Mouse (Mus musculus): Measurements from ENCODE around the gene Rhox4d. TPM values are rescaled to one million over a fixed set of nuclear protein-coding genes. Genes with fewer than 3 reads are reported as not detected.
"Not testable (repeated sequence)": the region's sequence is repeated elsewhere in the genome, so short reads cannot be mapped to it uniquely, and the experiment has no call there.

Rhox4d gene
- not detected in 2 replicates for polyA plus RNA-seq (2011; ENCODE audit: insufficient read depth, insufficient read length, low read depth, missing spikeins)

DNA sequence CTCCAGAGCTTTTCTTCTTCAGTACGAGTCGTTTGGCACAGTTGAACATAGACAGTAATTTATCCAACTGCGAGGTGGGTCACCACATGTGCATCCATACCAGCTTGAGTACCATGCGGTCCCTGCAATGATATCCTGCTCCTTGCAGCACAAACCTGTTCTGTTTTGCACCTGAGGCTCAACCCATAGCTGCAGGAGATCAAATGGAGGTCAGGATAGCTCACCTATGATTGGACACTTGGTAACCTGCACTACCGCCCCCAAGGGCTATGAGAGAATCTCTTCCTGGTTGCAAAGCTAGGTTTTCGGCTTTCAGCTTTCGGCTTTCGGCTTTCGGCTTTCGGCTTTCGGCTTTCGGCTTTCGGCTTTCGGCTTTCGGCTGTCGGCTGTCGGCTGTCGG, at the start of gene Rhox4d:
Gene Rhox4d (plus strand): TSS at position 301 of the 400 bp plus-strand sequence.
- H3K4me1 ChIP-seq (ENCODE audit: control insufficient read depth, insufficient read depth, low read length); H3K36me3 ChIP-seq (ENCODE audit: control insufficient read depth, insufficient read depth, low read length, poor library complexity, severe bottlenecking); H3K27ac ChIP-seq (ENCODE audit: insufficient read depth, low read length); H3K9me3 ChIP-seq (replicated peaks; ENCODE audit: control insufficient read depth, insufficient read depth, low read length, poor library complexity, severe bottlenecking); H3K27me3 ChIP-seq (ENCODE audit: control insufficient read depth, insufficient read depth, low read length, poor library complexity, severe bottlenecking); H3K9ac ChIP-seq (ENCODE audit: low read depth, poor library complexity, severe bottlenecking); H3K4me3 ChIP-seq (ENCODE audit: low read depth, low read length): not testable (repeated sequence)

DNA sequence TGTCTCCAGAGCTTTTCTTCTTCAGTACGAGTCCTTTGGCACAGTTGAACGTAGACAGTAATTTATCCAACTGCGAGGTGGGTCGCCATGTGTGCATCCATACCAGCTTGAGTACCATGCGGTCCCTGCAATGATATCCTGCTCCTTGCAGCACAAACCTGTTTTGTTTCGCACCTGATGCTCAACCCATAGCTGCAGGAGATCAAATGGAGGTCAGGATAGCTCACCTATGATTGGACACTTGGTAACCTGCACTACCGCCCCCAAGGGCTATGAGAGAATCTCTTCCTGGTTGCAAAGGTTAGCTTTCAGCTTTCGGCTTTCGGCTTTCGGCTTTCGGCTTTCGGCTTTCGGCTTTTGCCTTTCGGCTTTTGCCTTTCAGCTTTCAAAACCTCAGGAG, 34.1 kb upstream of the Rhox4d start, which contains the start of gene Rhox4c:
Gene Rhox4c (plus strand): TSS at position 301 of the 400 bp plus-strand sequence.
- H3K36me3 ChIP-seq (ENCODE audit: control insufficient read depth, insufficient read depth, low read length, poor library complexity, severe bottlenecking); H3K9ac ChIP-seq (ENCODE audit: low read depth, poor library complexity, severe bottlenecking); H3K9me3 ChIP-seq (replicated peaks; ENCODE audit: control insufficient read depth, insufficient read depth, low read length, poor library complexity, severe bottlenecking); H3K27me3 ChIP-seq (ENCODE audit: control insufficient read depth, insufficient read depth, low read length, poor library complexity, severe bottlenecking); H3K27ac ChIP-seq (ENCODE audit: insufficient read depth, low read length); H3K4me1 ChIP-seq (ENCODE audit: control insufficient read depth, insufficient read depth, low read length); H3K4me3 ChIP-seq (ENCODE audit: low read depth, low read length): not testable (repeated sequence)

DNA sequence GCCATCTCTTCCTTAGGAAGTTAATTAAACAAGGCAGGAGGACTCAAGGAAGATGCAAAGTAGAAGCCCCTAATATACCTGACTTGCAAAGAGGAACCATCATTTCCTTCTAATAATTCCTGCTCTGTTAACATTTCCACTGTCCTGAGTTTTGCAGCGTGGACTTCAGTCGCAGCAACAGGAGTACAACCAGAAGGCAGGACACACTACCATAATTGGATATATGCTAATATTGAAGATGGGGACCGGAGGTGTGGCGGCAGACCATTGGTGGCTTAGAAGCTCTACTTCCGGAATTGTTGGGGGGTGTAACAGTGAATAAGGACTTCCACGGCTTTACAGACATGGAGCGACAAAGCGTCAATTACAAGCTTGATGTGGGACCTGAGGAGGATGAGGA, 16.0 kb downstream of the Rhox4d start, which contains the start of gene Rhox2e:
Gene Rhox2e (plus strand): TSS at position 301 of the 400 bp plus-strand sequence.
- not testable (repeated sequence) for H3K36me3 ChIP-seq (ENCODE audit: control insufficient read depth, insufficient read depth, low read length, poor library complexity, severe bottlenecking); H3K4me1 ChIP-seq (ENCODE audit: control insufficient read depth, insufficient read depth, low read length); H3K9ac ChIP-seq (ENCODE audit: low read depth, poor library complexity, severe bottlenecking); H3K27me3 ChIP-seq (ENCODE audit: control insufficient read depth, insufficient read depth, low read length, poor library complexity, severe bottlenecking); H3K9me3 ChIP-seq (replicated peaks; ENCODE audit: control insufficient read depth, insufficient read depth, low read length, poor library complexity, severe bottlenecking); H3K27ac ChIP-seq (ENCODE audit: insufficient read depth, low read length); H3K4me3 ChIP-seq (ENCODE audit: low read depth, low read length)

DNA sequence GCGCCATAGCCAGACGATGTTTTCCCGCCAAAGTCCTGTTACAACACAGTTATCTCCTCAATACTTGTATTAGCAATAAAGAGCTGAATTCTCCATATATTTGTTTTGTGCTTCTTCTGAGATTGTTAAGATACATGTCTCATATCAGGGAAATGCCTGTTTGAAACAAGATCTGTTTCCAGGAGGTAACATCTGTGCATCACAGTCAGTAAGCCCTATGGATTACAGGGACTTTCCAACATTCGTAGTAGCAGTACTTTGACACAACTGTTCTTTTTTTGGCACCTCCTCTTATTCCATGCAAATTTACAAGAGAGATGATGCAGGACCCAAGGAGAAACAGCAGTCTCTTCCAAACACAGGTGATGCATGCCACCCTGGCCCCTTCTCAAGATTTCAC, 27.6 kb downstream of the Rhox4d start, which contains the start of gene Rhox3e:
Gene Rhox3e (plus strand): TSS at position 301 of the 400 bp plus-strand sequence.
- not testable (repeated sequence) for H3K4me1 ChIP-seq (ENCODE audit: control insufficient read depth, insufficient read depth, low read length); H3K27me3 ChIP-seq (ENCODE audit: control insufficient read depth, insufficient read depth, low read length, poor library complexity, severe bottlenecking); H3K9me3 ChIP-seq (replicated peaks; ENCODE audit: control insufficient read depth, insufficient read depth, low read length, poor library complexity, severe bottlenecking); H3K36me3 ChIP-seq (ENCODE audit: control insufficient read depth, insufficient read depth, low read length, poor library complexity, severe bottlenecking); H3K4me3 ChIP-seq (ENCODE audit: low read depth, low read length); H3K27ac ChIP-seq (ENCODE audit: insufficient read depth, low read length); H3K9ac ChIP-seq (ENCODE audit: low read depth, poor library complexity, severe bottlenecking)

DNA sequence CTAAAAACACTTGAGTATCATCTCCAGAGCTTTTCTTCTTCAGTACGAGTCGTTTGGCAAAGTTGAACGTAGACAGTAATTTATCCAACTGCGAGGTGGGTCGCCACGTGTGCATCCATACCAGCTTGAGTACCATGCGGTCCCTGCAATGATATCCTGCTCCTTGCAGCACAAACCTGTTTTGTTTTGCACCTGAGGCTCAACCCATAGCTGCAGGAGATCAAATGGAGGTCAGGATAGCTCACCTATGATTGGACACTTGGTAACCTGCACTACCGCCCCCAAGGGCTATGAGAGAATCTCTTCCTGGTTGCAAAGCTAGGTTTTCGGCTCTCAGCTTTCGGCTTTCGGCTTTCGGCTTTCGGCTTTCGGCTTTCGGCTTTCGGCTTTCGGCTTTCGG, 43.0 kb downstream of the Rhox4d start, which contains the start of gene Rhox4e:
Gene Rhox4e (plus strand): TSS at position 301 of the 400 bp plus-strand sequence.
- not testable (repeated sequence) for H3K9ac ChIP-seq (ENCODE audit: low read depth, poor library complexity, severe bottlenecking); H3K36me3 ChIP-seq (ENCODE audit: control insufficient read depth, insufficient read depth, low read length, poor library complexity, severe bottlenecking); H3K4me3 ChIP-seq (ENCODE audit: low read depth, low read length); H3K27ac ChIP-seq (ENCODE audit: insufficient read depth, low read length); H3K9me3 ChIP-seq (replicated peaks; ENCODE audit: control insufficient read depth, insufficient read depth, low read length, poor library complexity, severe bottlenecking); H3K27me3 ChIP-seq (ENCODE audit: control insufficient read depth, insufficient read depth, low read length, poor library complexity, severe bottlenecking); H3K4me1 ChIP-seq (ENCODE audit: control insufficient read depth, insufficient read depth, low read length)

Other genes starting within 250 kb of the Rhox4d start
- not detected in 2 replicates for gene Rhox4a, start 249.0 kb upstream of the Rhox4d start, polyA plus RNA-seq (2011; ENCODE audit: insufficient read depth, insufficient read length, low read depth, missing spikeins)
- not detected in 2 replicates for gene Rhox3a2, start 134.3 kb upstream of the Rhox4d start, polyA plus RNA-seq (2011; ENCODE audit: insufficient read depth, insufficient read length, low read depth, missing spikeins)
- gene Rhox4a2, start 123.5 kb upstream of the Rhox4d start, polyA plus RNA-seq (2011; ENCODE audit: insufficient read depth, insufficient read length, low read depth, missing spikeins), result not detected in 2 replicates
- not detected in 2 replicates for gene Rhox2b, start 102.3 kb upstream of the Rhox4d start, polyA plus RNA-seq (2011; ENCODE audit: insufficient read depth, insufficient read length, low read depth, missing spikeins)
- not detected in 2 replicates for gene Rhox4b, start 81.9 kb upstream of the Rhox4d start, polyA plus RNA-seq (2011; ENCODE audit: insufficient read depth, insufficient read length, low read depth, missing spikeins)
- gene Rhox2c, start 60.7 kb upstream of the Rhox4d start, polyA plus RNA-seq (2011; ENCODE audit: insufficient read depth, insufficient read length, low read depth, missing spikeins), result not detected in 2 replicates
- not detected in 2 replicates for gene Rhox3c, start 55.8 kb upstream of the Rhox4d start, polyA plus RNA-seq (2011; ENCODE audit: insufficient read depth, insufficient read length, low read depth, missing spikeins)
- gene Rhox4c, start 34.0 kb upstream of the Rhox4d start, polyA plus RNA-seq (2011; ENCODE audit: insufficient read depth, insufficient read length, low read depth, missing spikeins), result not detected in 2 replicates
- not detected in 2 replicates for gene Rhox2d, start 20.9 kb upstream of the Rhox4d start, polyA plus RNA-seq (2011; ENCODE audit: insufficient read depth, insufficient read length, low read depth, missing spikeins)
- gene Rhox2e, start 16.1 kb downstream of the Rhox4d start, polyA plus RNA-seq (2011; ENCODE audit: insufficient read depth, insufficient read length, low read depth, missing spikeins), result not detected in 2 replicates
- gene Rhox3e, start 27.7 kb downstream of the Rhox4d start, polyA plus RNA-seq (2011; ENCODE audit: insufficient read depth, insufficient read length, low read depth, missing spikeins), result not detected in 2 replicates
- gene Rhox4e, start 43.1 kb downstream of the Rhox4d start, polyA plus RNA-seq (2011; ENCODE audit: insufficient read depth, insufficient read length, low read depth, missing spikeins), result not detected in 2 replicates
- gene Rhox2f, start 57.0 kb downstream of the Rhox4d start, polyA plus RNA-seq (2011; ENCODE audit: insufficient read depth, insufficient read length, low read depth, missing spikeins), result not detected in 2 replicates
- not detected in 2 replicates for gene Rhox3f, start 66.6 kb downstream of the Rhox4d start, polyA plus RNA-seq (2011; ENCODE audit: insufficient read depth, insufficient read length, low read depth, missing spikeins)
- gene Rhox4f, start 93.3 kb downstream of the Rhox4d start, polyA plus RNA-seq (2011; ENCODE audit: insufficient read depth, insufficient read length, low read depth, missing spikeins), result not detected in 2 replicates
- gene Rhox3g, start 114.3 kb downstream of the Rhox4d start, polyA plus RNA-seq (2011; ENCODE audit: insufficient read depth, insufficient read length, low read depth, missing spikeins), result not detected in 2 replicates
- not detected in 2 replicates for gene Rhox2g, start 129.1 kb downstream of the Rhox4d start, polyA plus RNA-seq (2011; ENCODE audit: insufficient read depth, insufficient read length, low read depth, missing spikeins)
- not detected in 2 replicates for gene Rhox4g, start 137.0 kb downstream of the Rhox4d start, polyA plus RNA-seq (2011; ENCODE audit: insufficient read depth, insufficient read length, low read depth, missing spikeins)
- gene Rhox3h, start 154.4 kb downstream of the Rhox4d start, polyA plus RNA-seq (2011; ENCODE audit: insufficient read depth, insufficient read length, low read depth, missing spikeins), result not detected in 2 replicates
- not detected in 2 replicates for gene Rhox2h, start 158.9 kb downstream of the Rhox4d start, polyA plus RNA-seq (2011; ENCODE audit: insufficient read depth, insufficient read length, low read depth, missing spikeins)

Data from ES-Bruce4 (cell line).